Mouse (Mus musculus): ENCODE data around the gene Vti1a. TPM values are rescaled to one million over a fixed set of nuclear protein-coding genes. Genes with fewer than 3 reads are reported as not detected.

Gene Vti1a
- polyA plus RNA-seq, 1 experiment from 2014 or later: 26.1 TPM

GRCm38 (mm10) chr19:55548656-55549055 is 232.6 kb downstream of the Vti1a start:
- ATAC-seq (ENCODE audit: insufficient read depth, low FRiP score, low TSS enrichment) (no peak), DNase-seq (ENCODE audit: low spot score) (no peak)
- Histone ChIP-seq H3K27ac (ENCODE audit: low read depth, low read length) (no peak overlapping the region), H3K36me3 (ENCODE audit: control insufficient read depth, insufficient read depth, low read length) (no peaks in the 10 kb centered on the region), H3K4me1 (ENCODE audit: control insufficient read depth, insufficient read depth, low read length) (peaks cover 3% of the 10 kb centered on the region; the same call in 1 of the 2 replicates), H3K9me3 (ENCODE audit: control insufficient read depth, low read length) (no peaks in the 10 kb centered on the region), H3K9ac (ENCODE audit: low read length) (no peak overlapping the region), H3K4me3 (ENCODE audit: low read depth, low read length) (no peak overlapping the region), H3K4me2 (ENCODE audit: low read depth) (no peak overlapping the region), H3K27me3 (ENCODE audit: control insufficient read depth, insufficient read depth, low read length) (no peaks in the 10 kb centered on the region)
- 82% methylated on average over 10 of the region's 10 CpGs for WGBS

DNA sequence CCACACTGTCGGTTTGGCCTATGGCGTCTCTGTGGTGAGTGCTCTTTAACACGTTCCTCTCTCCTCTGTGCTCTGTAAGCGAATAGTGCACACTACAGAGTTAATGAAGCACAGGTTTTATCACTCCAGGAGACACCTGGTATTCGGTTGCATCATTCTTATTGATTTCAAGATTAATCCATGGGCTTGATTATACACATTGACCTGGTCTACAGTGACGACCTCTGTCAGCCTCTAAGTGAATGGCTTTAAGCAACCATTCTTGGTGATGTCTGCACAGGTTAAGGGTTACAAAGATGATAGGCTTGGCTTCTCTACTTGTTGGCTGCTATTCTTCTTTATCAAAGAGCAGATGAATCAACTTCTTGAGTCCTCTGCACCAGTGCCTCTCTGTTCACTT is 234.1 kb downstream of the Vti1a start:
- Histone ChIP-seq H3K27me3 (ENCODE audit: control insufficient read depth, insufficient read depth, low read length) (no peaks in the 10 kb centered on the region), H3K4me2 (ENCODE audit: low read depth) (no peak overlapping the region), H3K36me3 (ENCODE audit: control insufficient read depth, insufficient read depth, low read length) (no peaks in the 10 kb centered on the region), H3K4me1 (ENCODE audit: control insufficient read depth, insufficient read depth, low read length) (peaks cover 3% of the 10 kb centered on the region; the same call in 1 of the 2 replicates), H3K9me3 (ENCODE audit: control insufficient read depth, low read length) (no peaks in the 10 kb centered on the region), H3K4me3 (ENCODE audit: low read depth, low read length) (no peak overlapping the region), H3K27ac (ENCODE audit: low read depth, low read length) (no peak overlapping the region), H3K9ac (ENCODE audit: low read length) (no peak overlapping the region)
- 91% methylated on average over 6 of the region's 6 CpGs for WGBS
- DNase-seq (ENCODE audit: low spot score): no peak
- no peak for ATAC-seq (ENCODE audit: insufficient read depth, low FRiP score, low TSS enrichment)

GRCm38 (mm10) chr19:55552339-55552738 is 236.2 kb downstream of the Vti1a start:
- no peak overlapping the region for H3K27ac ChIP-seq (ENCODE audit: low read depth, low read length)
- no peak for DNase-seq (ENCODE audit: low spot score)
- H3K36me3 ChIP-seq (ENCODE audit: control insufficient read depth, insufficient read depth, low read length): no peaks in the 10 kb centered on the region
- no peak overlapping the region for H3K9ac ChIP-seq (ENCODE audit: low read length)
- 84% methylated on average over 7 of the region's 7 CpGs for WGBS
- H3K4me1 ChIP-seq (ENCODE audit: control insufficient read depth, insufficient read depth, low read length): peaks cover 19% of the 10 kb centered on the region
- no peak for ATAC-seq (ENCODE audit: insufficient read depth, low FRiP score, low TSS enrichment)
- no peak overlapping the region for H3K4me2 ChIP-seq (ENCODE audit: low read depth)
- no peak overlapping the region for H3K4me3 ChIP-seq (ENCODE audit: low read depth, low read length)
- H3K27me3 ChIP-seq (ENCODE audit: control insufficient read depth, insufficient read depth, low read length): no peaks in the 10 kb centered on the region
- no peaks in the 10 kb centered on the region for H3K9me3 ChIP-seq (ENCODE audit: control insufficient read depth, low read length)

DNA sequence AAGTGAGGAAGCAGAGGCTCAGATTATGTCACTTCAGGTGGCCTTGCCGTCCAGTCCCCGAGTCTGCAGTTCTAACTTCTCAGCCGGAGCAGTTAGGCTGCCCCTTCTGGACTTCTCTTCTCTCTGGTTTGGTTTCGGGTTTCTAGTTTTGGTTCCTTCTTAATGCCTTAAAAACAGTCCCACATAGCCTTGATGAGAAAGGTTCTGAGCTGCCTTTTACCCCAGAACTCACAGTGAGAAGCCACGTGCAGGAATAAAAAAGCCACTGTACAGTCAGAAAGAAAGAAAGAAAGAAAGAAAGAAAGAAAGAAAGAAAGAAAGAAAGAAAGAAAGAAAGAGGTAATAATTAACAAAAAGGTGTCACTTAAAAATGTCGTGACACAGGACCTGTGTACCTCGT is 236.8 kb downstream of the Vti1a start:
- DNase-seq (ENCODE audit: low spot score) (no peak), ATAC-seq (ENCODE audit: insufficient read depth, low FRiP score, low TSS enrichment) (no peak)
- Histone ChIP-seq H3K36me3 (ENCODE audit: control insufficient read depth, insufficient read depth, low read length) (no peaks in the 10 kb centered on the region), H3K4me3 (ENCODE audit: low read depth, low read length) (no peak overlapping the region), H3K4me1 (ENCODE audit: control insufficient read depth, insufficient read depth, low read length) (peaks cover 19% of the 10 kb centered on the region), H3K9me3 (ENCODE audit: control insufficient read depth, low read length) (no peaks in the 10 kb centered on the region), H3K9ac (ENCODE audit: low read length) (no peak overlapping the region), H3K27ac (ENCODE audit: low read depth, low read length) (no peak overlapping the region), H3K27me3 (ENCODE audit: control insufficient read depth, insufficient read depth, low read length) (no peaks in the 10 kb centered on the region), H3K4me2 (ENCODE audit: low read depth) (no peak overlapping the region)
- 54% methylated on average over 7 of the region's 7 CpGs for WGBS

DNA sequence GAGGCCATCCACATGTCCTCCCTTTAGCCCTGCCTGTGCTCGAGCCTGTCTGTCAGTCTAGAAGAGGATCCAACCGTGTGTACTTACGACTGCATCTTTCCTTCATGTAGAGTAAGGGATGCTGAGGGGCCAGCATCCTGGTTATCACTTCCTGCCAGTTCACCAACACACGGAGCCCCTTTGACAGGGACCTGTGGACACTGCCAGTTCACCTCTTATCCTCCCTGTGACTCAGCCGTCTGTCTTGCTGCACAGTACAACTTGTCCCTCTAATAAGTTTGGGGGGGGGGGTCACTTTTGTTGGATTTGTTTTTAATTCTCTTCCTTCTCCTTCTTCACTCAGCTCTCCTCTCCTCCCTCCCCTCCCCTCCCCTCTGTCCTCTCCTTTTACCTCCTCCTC is 238.2 kb downstream of the Vti1a start:
- H3K36me3 ChIP-seq (ENCODE audit: control insufficient read depth, insufficient read depth, low read length): no peaks in the 10 kb centered on the region
- 66% methylated on average over 5 of the region's 5 CpGs for WGBS
- no peak overlapping the region for H3K9ac ChIP-seq (ENCODE audit: low read length)
- H3K27me3 ChIP-seq (ENCODE audit: control insufficient read depth, insufficient read depth, low read length): no peaks in the 10 kb centered on the region
- H3K9me3 ChIP-seq (ENCODE audit: control insufficient read depth, low read length): no peaks in the 10 kb centered on the region
- ATAC-seq (ENCODE audit: insufficient read depth, low FRiP score, low TSS enrichment) (no peak), DNase-seq (ENCODE audit: low spot score) (no peak)
- no peak overlapping the region for H3K27ac ChIP-seq (ENCODE audit: low read depth, low read length)
- H3K4me1 ChIP-seq (ENCODE audit: control insufficient read depth, insufficient read depth, low read length): peaks cover 19% of the 10 kb centered on the region
- no peak overlapping the region for H3K4me2 ChIP-seq (ENCODE audit: low read depth)
- no peak overlapping the region for H3K4me3 ChIP-seq (ENCODE audit: low read depth, low read length)

- Histone ChIP-seq H3K4me3 (ENCODE audit: low read depth, low read length) (no peak overlapping the region), H3K9me3 (ENCODE audit: control insufficient read depth, low read length) (no peaks in the 10 kb centered on the region), H3K27ac (ENCODE audit: low read depth, low read length) (no peak overlapping the region), H3K9ac (ENCODE audit: low read length) (no peak overlapping the region), H3K27me3 (ENCODE audit: control insufficient read depth, insufficient read depth, low read length) (no peaks in the 10 kb centered on the region), H3K4me2 (ENCODE audit: low read depth) (no peak overlapping the region), H3K4me1 (ENCODE audit: control insufficient read depth, insufficient read depth, low read length) (peaks cover 19% of the 10 kb centered on the region), H3K36me3 (ENCODE audit: control insufficient read depth, insufficient read depth, low read length) (no peaks in the 10 kb centered on the region)
- ATAC-seq (ENCODE audit: insufficient read depth, low FRiP score, low TSS enrichment) (no peak), DNase-seq (ENCODE audit: low spot score) (no peak)
- WGBS: 73% methylated on average over 9 of the region's 9 CpGs
Observed at GRCm38 (mm10) chr19:55554703-55555102, 238.6 kb downstream of the Vti1a start.

GRCm38 (mm10) chr19:55556168-55556999 is 240.3 kb downstream of the Vti1a start:
- peaks cover 19% of the 10 kb centered on the region for H3K4me1 ChIP-seq (ENCODE audit: control insufficient read depth, insufficient read depth, low read length)
- H3K9ac ChIP-seq (ENCODE audit: low read length): no peak overlapping the region
- peak overlapping the region; percentile 2; the same call in 1 of the 2 replicates for H3K27ac ChIP-seq (ENCODE audit: low read depth, low read length)
- no peak overlapping the region for H3K4me3 ChIP-seq (ENCODE audit: low read depth, low read length)
- H3K9me3 ChIP-seq (ENCODE audit: control insufficient read depth, low read length): no peaks in the 10 kb centered on the region
- DNase-seq (ENCODE audit: low spot score) (peak; percentile 86), ATAC-seq (ENCODE audit: insufficient read depth, low FRiP score, low TSS enrichment) (peak; percentile 98)
- H3K36me3 ChIP-seq (ENCODE audit: control insufficient read depth, insufficient read depth, low read length): no peaks in the 10 kb centered on the region
- peak overlapping the region; percentile 36 for H3K4me2 ChIP-seq (ENCODE audit: low read depth)
- H3K27me3 ChIP-seq (ENCODE audit: control insufficient read depth, insufficient read depth, low read length): no peaks in the 10 kb centered on the region
- 1% methylated on average over 21 of the region's 21 CpGs for WGBS

DNA sequence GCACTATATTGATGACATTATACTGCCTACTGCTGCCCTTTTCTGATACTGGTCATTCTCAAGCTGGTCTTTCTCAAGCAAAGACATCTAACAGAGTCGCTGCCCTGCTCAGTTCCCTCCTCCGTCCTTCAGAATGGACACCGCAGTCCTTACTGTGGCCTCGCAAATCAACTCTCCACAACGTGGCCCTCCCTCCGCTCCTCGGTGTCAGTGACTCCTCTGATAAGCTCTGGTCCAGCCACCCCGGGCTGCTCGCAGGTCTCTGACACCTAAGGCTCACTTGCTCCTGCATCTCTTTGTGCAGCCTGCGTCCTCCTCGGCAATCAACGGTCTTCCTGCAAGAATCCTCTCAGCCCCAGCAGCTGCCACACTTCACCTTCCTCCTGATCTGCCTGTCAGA is 243.2 kb downstream of the Vti1a start:
- H3K4me3 ChIP-seq (ENCODE audit: low read depth, low read length): no peak overlapping the region
- no peaks in the 10 kb centered on the region for H3K9me3 ChIP-seq (ENCODE audit: control insufficient read depth, low read length)
- WGBS: 78% methylated on average over 12 of the region's 12 CpGs
- ATAC-seq (ENCODE audit: insufficient read depth, low FRiP score, low TSS enrichment) (no peak), DNase-seq (ENCODE audit: low spot score) (no peak)
- no peak overlapping the region for H3K27ac ChIP-seq (ENCODE audit: low read depth, low read length)
- H3K27me3 ChIP-seq (ENCODE audit: control insufficient read depth, insufficient read depth, low read length): no peaks in the 10 kb centered on the region
- peaks cover 19% of the 10 kb centered on the region for H3K4me1 ChIP-seq (ENCODE audit: control insufficient read depth, insufficient read depth, low read length)
- H3K36me3 ChIP-seq (ENCODE audit: control insufficient read depth, insufficient read depth, low read length): no peaks in the 10 kb centered on the region
- H3K9ac ChIP-seq (ENCODE audit: low read length): no peak overlapping the region
- no peak overlapping the region for H3K4me2 ChIP-seq (ENCODE audit: low read depth)

- H3K4me3 ChIP-seq (ENCODE audit: low read depth, low read length): no peak overlapping the region
- H3K9ac ChIP-seq (ENCODE audit: low read length): no peak overlapping the region
- no peak for ATAC-seq (ENCODE audit: insufficient read depth, low FRiP score, low TSS enrichment)
- H3K9me3 ChIP-seq (ENCODE audit: control insufficient read depth, low read length): no peaks in the 10 kb centered on the region
- DNase-seq (ENCODE audit: low spot score): no peak
- peaks cover 19% of the 10 kb centered on the region for H3K4me1 ChIP-seq (ENCODE audit: control insufficient read depth, insufficient read depth, low read length)
- WGBS: 83% methylated on average over 11 of the region's 11 CpGs
- no peaks in the 10 kb centered on the region for H3K36me3 ChIP-seq (ENCODE audit: control insufficient read depth, insufficient read depth, low read length)
- H3K4me2 ChIP-seq (ENCODE audit: low read depth): no peak overlapping the region
- H3K27me3 ChIP-seq (ENCODE audit: control insufficient read depth, insufficient read depth, low read length): no peaks in the 10 kb centered on the region
- H3K27ac ChIP-seq (ENCODE audit: low read depth, low read length): no peak overlapping the region
Observed at GRCm38 (mm10) chr19:55560088-55560682, 244.1 kb downstream of the Vti1a start.

Measured in neural tube, embryonic 11.5 days (tissue).